Mouse (Mus musculus) ES-E14 (cell line): Measurements from ENCODE around the gene Usf3. TPM values are rescaled to one million over a fixed set of nuclear protein-coding genes. Genes with fewer than 3 reads are reported as not detected.

Experiments used
- DNase-seq: peaks from one replicate; pipeline ENCODE4 v3.0.0-alpha.2; 2013; ENCODE audit warnings: low read depth, low spot score
- H3K27ac ChIP-seq: 2 replicates; pipeline ENCODE4 v1.5.1; 2012; ENCODE audit warnings: low read depth, mild to moderate bottlenecking, low read length, moderate library complexity, mixed read lengths; ENCODE audit not compliant: poor library complexity, insufficient read depth, severe bottlenecking
- H3K36me3 ChIP-seq: 2 replicates; pipeline ENCODE4 v1.6.1; 2012; ENCODE audit warnings: mild to moderate bottlenecking, low read length, moderate library complexity, mixed read lengths; ENCODE audit not compliant: control insufficient read depth, poor library complexity, insufficient read depth, severe bottlenecking
- H3K4me1 ChIP-seq, 2 experiments: fragments of 150-350 bp in 1 of 2; sonication (generic) in 1 of 2; 2 replicates each; pipeline ENCODE4 v1.6.1; 2012; ENCODE audit warnings: low read length in 2 of 2, mild to moderate bottlenecking in 1 of 2, mixed read lengths in 1 of 2; ENCODE audit not compliant: control insufficient read depth in 2 of 2, insufficient read depth in 2 of 2, poor library complexity in 1 of 2
- H3K4me3 ChIP-seq, 2 experiments: fragments of 150-350 bp in 1 of 2; sonication (generic) in 1 of 2; 2 replicates each; pipeline ENCODE4 v1.5.1; 2012; ENCODE audit warnings: low read length in 2 of 2, low read depth in 1 of 2, mild to moderate bottlenecking in 1 of 2, mixed read lengths in 1 of 2; ENCODE audit not compliant: insufficient read depth in 1 of 2, poor library complexity in 1 of 2, severe bottlenecking in 1 of 2
- H3K9ac ChIP-seq: 2 replicates; pipeline ENCODE4 v1.6.1; 2012; ENCODE audit warnings: low read depth, mild to moderate bottlenecking, low read length, mixed read lengths; ENCODE audit not compliant: poor library complexity, insufficient read depth, severe bottlenecking
- H3K9me3 ChIP-seq: fragments of 150-350 bp; sonication (generic); 2 replicates; pipeline ENCODE4 v1.6.1; 2012; ENCODE audit warnings: low read depth, mild to moderate bottlenecking, low read length; ENCODE audit not compliant: control insufficient read depth, insufficient read depth
- CHD2 ChIP-seq: IDR thresholded peaks from 2 replicates; pipeline ENCODE4 v1.6.1; 2014; ENCODE audit warnings: mild to moderate bottlenecking, low read depth, low read length, inconsistent platforms
- HCFC1 ChIP-seq: IDR thresholded peaks from 2 replicates; pipeline ENCODE4 v1.6.1; 2012; ENCODE audit warnings: low read length, inconsistent platforms, borderline replicate concordance; ENCODE audit not compliant: insufficient read depth
- MAFK ChIP-seq: IDR thresholded peaks from 2 replicates; pipeline ENCODE4 v1.6.1; 2014; ENCODE audit warnings: mild to moderate bottlenecking, low read depth, low read length, inconsistent platforms; ENCODE audit not compliant: insufficient read depth
- ZC3H11A ChIP-seq: IDR thresholded peaks from 2 replicates; pipeline ENCODE4 v1.6.1; 2012; ENCODE audit warnings: low read depth, mild to moderate bottlenecking, inconsistent platforms, low read length, borderline replicate concordance
- ZNF384 ChIP-seq: IDR thresholded peaks from 2 replicates; pipeline ENCODE4 v1.6.1; 2012; ENCODE audit warnings: low read depth, low read length, inconsistent platforms
- in situ Hi-C, 2 experiments: fragments of 600-800 bp; cut with MboI; formaldehyde crosslinking; loops; one replicate each; pipeline ENCODE4 v1.15.1; 2025; ENCODE audit warnings: low sequenced_read_pairs in 2 of 2, inconsistent platforms in 1 of 2; ENCODE audit not compliant: unreplicated experiment in 2 of 2
- total RNA-seq: library from RNA; depleted of rRNA; stranded (reverse); fragments of 300-350 nt; gene quantifications from 2 replicates; pipeline ENCODE4 v1.2.3, GENCODE M21; 2012; rRNA removed

Usf3 gene
- total RNA-seq, 1 experiment, result 7.1 TPM

- no peaks in the 10 kb centered on the region for H3K9me3 ChIP-seq
- DNase-seq, result no peak
- no peak overlapping the region for H3K4me3 ChIP-seq
- in situ Hi-C loops, result no loop called here
- no peak for TF ChIP-seq HCFC1
- TF ChIP-seq CHD2, result no peak
- no peak for TF ChIP-seq ZNF384
- TF ChIP-seq MAFK, result no peak
- TF ChIP-seq ZC3H11A, result no peak
- H3K27ac ChIP-seq, result no peak overlapping the region
- H3K9ac ChIP-seq, result no peak overlapping the region
- peaks cover 0 to 2% of the 10 kb centered on the region in 2 experiments; a peak in 1 of 4 replicates for H3K4me1 ChIP-seq
- H3K36me3 ChIP-seq, result no peaks in the 10 kb centered on the region
These were observed 92.5 kb downstream of the Usf3 start for GRCm38 (mm10) chr16:44265562-44265961.

- no peak overlapping the region for H3K4me3 ChIP-seq
- in situ Hi-C loops, result no loop called here
- no peak for DNase-seq
- no peaks in the 10 kb centered on the region for H3K36me3 ChIP-seq
- no peak overlapping the region for H3K27ac ChIP-seq
- H3K4me1 ChIP-seq, result peaks cover 0 to 2% of the 10 kb centered on the region in 2 experiments; a peak in 1 of 4 replicates
- H3K9ac ChIP-seq, result no peak overlapping the region
- no peak for TF ChIP-seq MAFK
- TF ChIP-seq HCFC1, result no peak
- TF ChIP-seq CHD2, result no peak
- TF ChIP-seq ZC3H11A, result no peak
- no peak for TF ChIP-seq ZNF384
- no peaks in the 10 kb centered on the region for H3K9me3 ChIP-seq
These were observed 95.6 kb downstream of the Usf3 start for GRCm38 (mm10) chr16:44268541-44269215.

- H3K9me3 ChIP-seq, result no peaks in the 10 kb centered on the region
- no peak overlapping the region for H3K9ac ChIP-seq
- H3K4me1 ChIP-seq, result peaks cover 0 to 2% of the 10 kb centered on the region in 2 experiments; a peak in 1 of 4 replicates
- no peak overlapping the region for H3K27ac ChIP-seq
- H3K4me3 ChIP-seq, result no peak overlapping the region
- no peaks in the 10 kb centered on the region for H3K36me3 ChIP-seq
- no peak for TF ChIP-seq ZNF384
- no peak for TF ChIP-seq CHD2
- no peak for TF ChIP-seq MAFK
- no peak for TF ChIP-seq ZC3H11A
- no peak for TF ChIP-seq HCFC1
- no peak for DNase-seq
- in situ Hi-C loops, result no loop called here
These were observed 96.5 kb downstream of the Usf3 start for GRCm38 (mm10) chr16:44269578-44269977.

- H3K27ac ChIP-seq, result no peak overlapping the region
- in situ Hi-C loops, result no loop called here
- no peak for TF ChIP-seq MAFK
- no peak for TF ChIP-seq CHD2
- TF ChIP-seq HCFC1, result no peak
- TF ChIP-seq ZC3H11A, result no peak
- TF ChIP-seq ZNF384, result no peak
- peaks cover 0 to under 1% of the 10 kb centered on the region in 2 experiments; a peak in 1 of 4 replicates for H3K4me1 ChIP-seq
- H3K36me3 ChIP-seq, result no peaks in the 10 kb centered on the region
- H3K4me3 ChIP-seq, result no peak overlapping the region
- DNase-seq, result no peak
- H3K9me3 ChIP-seq, result no peaks in the 10 kb centered on the region
- no peak overlapping the region for H3K9ac ChIP-seq
These were observed 97.6 kb downstream of the Usf3 start for GRCm38 (mm10) chr16:44270606-44271005.

GRCm38 (mm10) chr16:44271371-44272038 is 98.5 kb downstream of the Usf3 start:
- no peak for DNase-seq
- in situ Hi-C loops, result no loop called here
- no peaks in the 10 kb centered on the region for H3K36me3 ChIP-seq
- no peak overlapping the region for H3K9ac ChIP-seq
- no peak for TF ChIP-seq ZC3H11A
- TF ChIP-seq CHD2, result no peak
- no peak for TF ChIP-seq HCFC1
- TF ChIP-seq MAFK, result no peak
- TF ChIP-seq ZNF384, result no peak
- H3K4me1 ChIP-seq, result no peaks in the 10 kb centered on the region
- H3K9me3 ChIP-seq, result no peaks in the 10 kb centered on the region
- no peak overlapping the region for H3K4me3 ChIP-seq
- H3K27ac ChIP-seq, result no peak overlapping the region

Other genes with a start within 250 kb of the Usf3 start
- 57.7 and 63.4 TPM in 2 replicates for gene Qtrt2, start 246.4 kb upstream of the Usf3 start, total RNA-seq
- 3.3 and 3.7 TPM in 2 replicates for gene Zdhhc23, start 193.5 kb upstream of the Usf3 start, total RNA-seq
- 0.53 and 0.94 TPM in 2 replicates for gene Gramd1c, start 109.9 kb upstream of the Usf3 start, total RNA-seq
- 67.9 and 82.8 TPM in 2 replicates for gene Atp6v1a, start 33.5 kb upstream of the Usf3 start, total RNA-seq
- 43.0 and 72.5 TPM in 2 replicates for gene Naa50, start 33.4 kb upstream of the Usf3 start, total RNA-seq
- gene Sidt1, start 159.9 kb downstream of the Usf3 start, total RNA-seq, result 0.16 and 0.40 TPM in 2 replicates
- 15.3 and 24.0 TPM in 2 replicates for gene Spice1, start 173.9 kb downstream of the Usf3 start, total RNA-seq
- gene Cfap44, start 221.6 kb downstream of the Usf3 start, total RNA-seq, result 0.22 and 0.37 TPM in 2 replicates